Mouse (Mus musculus) E14TG2a.4 (cell line): ENCODE measurements around the gene Cth.

Experiments
- CTCF ChIP-seq: conservative IDR thresholded peaks from 2 replicates; pipeline ENCODE4 v1.5.1; 2014; ENCODE audit warnings: low read length
- NANOG ChIP-seq: IDR thresholded peaks from 2 replicates; pipeline ENCODE4 v1.6.1; 2014; ENCODE audit warnings: borderline replicate concordance, low read length, mixed read lengths
- POU5F1 ChIP-seq: IDR thresholded peaks from 2 replicates; pipeline ENCODE4 v1.6.1; 2014; ENCODE audit warnings: low read length, borderline replicate concordance

DNA sequence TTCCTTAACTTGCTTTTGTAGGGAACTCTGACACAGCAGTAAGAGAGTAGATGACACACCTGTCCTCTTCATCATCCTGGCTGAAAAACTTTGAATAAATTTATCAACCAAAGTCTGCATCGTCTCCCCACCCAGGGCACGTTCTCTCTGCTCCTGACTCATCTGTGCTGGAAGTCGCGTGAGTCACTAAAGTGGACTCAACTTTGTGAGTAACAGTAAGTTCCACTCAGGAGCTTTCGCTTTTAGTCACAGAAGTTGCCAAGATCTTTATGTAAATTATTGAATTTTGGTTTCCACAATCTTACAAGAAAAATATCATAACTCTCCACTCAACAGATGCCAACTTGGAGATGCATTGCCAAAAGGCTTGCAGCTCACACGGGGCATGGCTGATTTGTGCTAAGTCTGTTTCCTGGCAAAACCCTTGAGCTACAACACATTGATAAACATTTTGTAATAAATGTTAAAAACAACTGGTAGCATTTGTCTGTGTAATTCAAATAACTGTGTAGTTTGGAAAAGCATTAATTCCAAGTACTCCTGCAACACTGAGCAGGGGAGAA, 40.7 kb downstream of the Cth start:
- TF ChIP-seq CTCF (no peak), POU5F1 (no peak), NANOG (no peak)
